Mouse (Mus musculus) heart, embryonic 11.5 days (tissue): ENCODE measurements at regions not wholly inside any gene's neighbourhood (a gene's known extent, or its start where the extent isn't known, plus 50 kb on each side); places are given as distances from the start of the nearest gene placed in this dataset.

Source experiments
- ATAC-seq: fragments of 200-750 bp; cut with Nextera tagmentation; replicated peaks from 2 replicates; pipeline ENCODE4 v1.8.0; 2017; ENCODE audit warnings: moderate library complexity; ENCODE audit not compliant: insufficient number of reproducible peaks, low FRiP score, low TSS enrichment
- H3K27ac ChIP-seq: fragments of 300-500 bp; sonication (generic); 2 replicates; pipeline ENCODE4 v1.5.1; 2014; ENCODE audit warnings: mild to moderate bottlenecking, low read depth, low read length
- H3K27me3 ChIP-seq: fragments of 300-500 bp; sonication (generic); 2 replicates; pipeline ENCODE4 v1.6.1; 2014; ENCODE audit warnings: mild to moderate bottlenecking, low read length, mixed read lengths; ENCODE audit not compliant: control insufficient read depth, insufficient read depth
- H3K36me3 ChIP-seq: fragments of 300-500 bp; sonication (generic); 2 replicates; pipeline ENCODE4 v1.6.1; 2014; ENCODE audit warnings: mild to moderate bottlenecking, low read length, moderate library complexity, mixed read lengths; ENCODE audit not compliant: control insufficient read depth, insufficient read depth
- H3K4me1 ChIP-seq: fragments of 300-500 bp; sonication (generic); 2 replicates; pipeline ENCODE4 v1.6.1; 2014; ENCODE audit warnings: low read length; ENCODE audit not compliant: control insufficient read depth, insufficient read depth
- H3K4me2 ChIP-seq: fragments of 300-500 bp; sonication (generic); 2 replicates; pipeline ENCODE4 v1.6.1; 2014; ENCODE audit warnings: mild to moderate bottlenecking, moderate library complexity
- H3K4me3 ChIP-seq: fragments of 300-500 bp; sonication (generic); 2 replicates; pipeline ENCODE4 v1.5.1; 2014; ENCODE audit warnings: low read depth, low read length
- H3K9ac ChIP-seq: fragments of 300-500 bp; sonication (generic); 2 replicates; pipeline ENCODE4 v1.6.1; 2014; ENCODE audit warnings: mild to moderate bottlenecking, low read depth, low read length, moderate library complexity
- H3K9me3 ChIP-seq: fragments of 300-500 bp; sonication (generic); replicated peaks from 2 replicates; pipeline ENCODE4 v1.6.1; 2016; ENCODE audit warnings: low read length; ENCODE audit not compliant: control insufficient read depth
- WGBS: fragments of 180-500 bp; shearing (Covaris S2); extraction: QIAGEN DNeasy Blood & Tissue Kit; methylation state at CpG from one replicate; pipeline ENCODE4 v1.1.7; 2014; ENCODE audit not compliant: insufficient replicate concordance; 5-methylcytosine and 5-hydroxymethylcytosine counted together

GRCm38 (mm10) chr1:63953229-63953883 is 168.7 kb downstream of the Klf7 start:
- Histone ChIP-seq H3K9ac (no peak overlapping the region), H3K27ac (no peak overlapping the region), H3K4me2 (no peak overlapping the region), H3K9me3 (no peaks in the 10 kb centered on the region), H3K4me3 (no peak overlapping the region), H3K36me3 (no peaks in the 10 kb centered on the region), H3K27me3 (no peaks in the 10 kb centered on the region; the same call in 1 of the 2 replicates), H3K4me1 (no peaks in the 10 kb centered on the region)
- no peak for ATAC-seq
- 58% methylated on average over 18 of the region's 18 CpGs for WGBS

DNA sequence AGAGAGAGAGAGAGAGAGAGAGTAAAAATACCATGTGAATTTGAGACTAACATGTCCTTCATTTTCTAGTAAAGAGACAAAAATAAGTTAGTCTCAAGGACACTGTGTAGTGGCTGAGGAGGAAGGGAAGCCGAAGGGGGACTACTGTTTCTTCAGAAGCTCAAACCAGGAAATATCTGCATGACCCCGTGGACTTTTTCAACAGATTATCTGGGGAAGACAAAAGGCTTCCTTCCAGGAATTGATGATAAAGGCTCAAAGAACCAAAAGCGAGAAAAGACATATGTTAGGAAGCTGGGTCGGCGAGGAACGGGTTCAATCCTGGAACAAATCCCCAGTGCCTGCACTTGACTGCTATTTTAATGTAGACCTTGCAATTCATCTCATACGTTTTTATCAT is 170.4 kb downstream of the Klf7 start:
- H3K4me2 ChIP-seq = no peak overlapping the region
- 56% methylated on average over 7 of the region's 7 CpGs for WGBS

GRCm38 (mm10) chr1:63947278-63947677 is 174.8 kb downstream of the Klf7 start:
- Histone ChIP-seq H3K4me1 (no peaks in the 10 kb centered on the region), H3K9ac (no peak overlapping the region), H3K4me2 (no peak overlapping the region), H3K27me3 (peaks cover 6% of the 10 kb centered on the region; the same call in 1 of the 2 replicates), H3K36me3 (no peaks in the 10 kb centered on the region), H3K9me3 (no peaks in the 10 kb centered on the region), H3K27ac (no peak overlapping the region), H3K4me3 (no peak overlapping the region)
- 55% methylated on average over 1 of the region's 1 CpGs for WGBS
- no peak for ATAC-seq

More for the DNA sequence above, 170.4 kb downstream of the Klf7 start:
- Histone ChIP-seq H3K9me3 (no peaks in the 10 kb centered on the region), H3K4me1 (no peaks in the 10 kb centered on the region), H3K9ac (no peak overlapping the region), H3K27me3 (no peaks in the 10 kb centered on the region; the same call in 1 of the 2 replicates), H3K27ac (no peak overlapping the region), H3K36me3 (no peaks in the 10 kb centered on the region), H3K4me3 (no peak overlapping the region)
- ATAC-seq = no peak

GRCm38 (mm10) chr1:63946834-63947233 is 175.2 kb downstream of the Klf7 start:
- Histone ChIP-seq H3K9ac (no peak overlapping the region), H3K4me1 (no peaks in the 10 kb centered on the region), H3K4me3 (no peak overlapping the region), H3K4me2 (no peak overlapping the region), H3K27ac (no peak overlapping the region), H3K36me3 (no peaks in the 10 kb centered on the region), H3K27me3 (peaks cover 10% of the 10 kb centered on the region), H3K9me3 (no peaks in the 10 kb centered on the region)
- WGBS = 60% methylated on average over 5 of the region's 5 CpGs
- ATAC-seq = no peak

- Histone ChIP-seq H3K36me3 (no peaks in the 10 kb centered on the region), H3K4me1 (no peaks in the 10 kb centered on the region), H3K27me3 (peaks cover 10% of the 10 kb centered on the region), H3K27ac (no peak overlapping the region), H3K4me3 (no peak overlapping the region), H3K4me2 (no peak overlapping the region), H3K9me3 (no peaks in the 10 kb centered on the region), H3K9ac (no peak overlapping the region)
- 53% methylated on average over 3 of the region's 3 CpGs for WGBS
- no peak for ATAC-seq
Observed at GRCm38 (mm10) chr1:63944786-63945185, 175.7 kb upstream of the 4933402D24Rik start.

DNA sequence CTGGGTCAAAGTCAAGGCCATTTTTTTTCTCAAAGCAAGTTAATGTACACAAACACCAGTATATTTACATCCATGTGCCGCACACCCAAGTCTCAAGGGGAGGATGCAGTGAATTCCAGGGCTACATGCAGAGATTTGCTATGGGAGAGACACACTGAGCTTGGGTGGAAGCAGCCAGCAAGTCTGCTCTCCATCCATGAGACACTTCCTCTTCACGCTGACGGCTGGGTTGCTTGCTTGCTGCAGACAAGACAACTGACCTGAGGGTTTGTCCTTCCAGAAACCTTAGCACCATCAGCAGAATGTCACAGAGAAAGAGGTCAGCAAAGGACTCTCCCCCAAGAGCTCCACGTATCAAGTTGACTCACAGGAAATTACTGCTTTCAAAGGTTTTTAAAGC is 169.3 kb upstream of the 4933402D24Rik start:
- Histone ChIP-seq H3K36me3 (no peaks in the 10 kb centered on the region), H3K27ac (no peak overlapping the region), H3K9me3 (no peaks in the 10 kb centered on the region), H3K9ac (no peak overlapping the region), H3K4me2 (no peak overlapping the region), H3K4me1 (no peaks in the 10 kb centered on the region; the same call in 1 of the 2 replicates), H3K27me3 (peaks cover 35% of the 10 kb centered on the region), H3K4me3 (no peak overlapping the region)
- 44% methylated on average over 4 of the region's 4 CpGs for WGBS
- no peak for ATAC-seq

DNA sequence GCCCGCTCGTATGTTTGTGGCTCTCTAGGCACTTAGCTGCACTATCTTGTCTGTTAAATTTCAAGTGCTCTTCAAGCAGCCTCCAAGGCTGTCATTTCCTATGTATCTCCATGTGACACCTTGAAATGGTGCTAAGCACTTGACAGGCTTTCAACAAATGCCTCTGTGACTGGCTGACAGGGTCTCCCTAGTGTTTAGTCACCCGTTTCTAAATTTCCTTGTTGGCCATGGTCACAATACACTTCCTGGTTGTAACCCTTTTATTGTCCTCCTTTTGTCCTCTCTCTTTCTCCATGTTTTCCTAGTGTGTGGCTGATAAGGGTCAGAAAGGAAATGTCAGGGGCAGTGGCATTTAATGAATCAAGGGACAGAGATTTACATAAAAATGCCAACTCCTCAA is 168.4 kb upstream of the 4933402D24Rik start:
- no peak overlapping the region for H3K4me2 ChIP-seq
- 26% methylated on average over 3 of the region's 3 CpGs for WGBS
- no peak for ATAC-seq

DNA sequence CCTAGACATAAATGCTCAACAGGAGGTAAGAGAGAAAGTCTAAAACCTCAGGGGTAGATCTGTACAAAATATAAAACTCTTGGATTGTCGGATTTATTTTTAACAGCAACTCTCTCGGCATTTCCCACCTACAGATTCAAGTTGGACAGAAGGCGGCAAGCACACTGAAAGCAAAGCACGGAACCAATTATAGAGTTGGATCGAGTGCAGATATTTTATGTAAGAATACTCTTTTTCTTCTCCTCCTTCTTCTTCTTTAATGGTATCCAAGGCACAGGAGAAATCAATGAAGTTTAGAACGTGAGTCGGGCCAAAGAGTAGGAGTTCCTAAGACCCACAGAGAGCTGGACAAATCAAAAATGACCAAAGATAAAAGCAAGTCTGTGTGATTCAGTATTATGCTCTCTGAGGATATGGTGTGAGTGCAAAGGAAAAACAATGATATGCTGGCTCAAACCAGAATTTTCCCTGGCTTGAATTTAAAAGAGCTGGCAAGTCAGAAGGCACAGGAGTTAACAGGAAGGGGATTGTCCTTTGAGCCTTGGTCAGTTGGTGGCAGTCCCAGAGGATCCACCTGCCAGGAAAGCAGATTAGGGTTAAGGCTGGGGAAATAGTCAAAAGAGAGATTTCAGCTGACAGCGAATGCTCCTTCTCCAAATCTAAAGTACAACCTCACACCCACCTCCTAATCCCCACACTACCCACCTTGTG is 165.7 kb upstream of the 4933402D24Rik start:
- Histone ChIP-seq H3K4me2 (no peak overlapping the region), H3K27me3 (peaks cover 45% of the 10 kb centered on the region), H3K4me1 (no peaks in the 10 kb centered on the region; the same call in 1 of the 2 replicates), H3K27ac (no peak overlapping the region), H3K9ac (no peak overlapping the region), H3K36me3 (no peaks in the 10 kb centered on the region), H3K4me3 (no peak overlapping the region), H3K9me3 (no peaks in the 10 kb centered on the region)
- no peak for ATAC-seq
- WGBS = 80% methylated on average over 8 of the region's 8 CpGs

More for the DNA sequence above, 168.4 kb upstream of the 4933402D24Rik start:
- Histone ChIP-seq H3K9ac (no peak overlapping the region), H3K4me3 (no peak overlapping the region), H3K9me3 (no peaks in the 10 kb centered on the region), H3K36me3 (no peaks in the 10 kb centered on the region), H3K27ac (no peak overlapping the region), H3K27me3 (peaks cover 41% of the 10 kb centered on the region), H3K4me1 (no peaks in the 10 kb centered on the region; the same call in 1 of the 2 replicates)
